Comparison of ENCODE assay signal across 25 mouse cellular contexts in genomic region chr6:84263686-84264085, GRCm38 (mm10).
DNase-seq lines count a peak whose midpoint lies in the region.
"Had no signal": no experiment of that assay in that cellular context is flagged by ENCODE, and none has a peak within 500 bp of the region (broad histone marks: within the 10 kb centered on the region; RNA-seq: fewer than 3 reads in every experiment).

No protein-coding gene starts in this region.

- H3K4me1 ChIP-seq in limb, embryonic 10.5 days = peaks cover 50% of the 10 kb centered on the region
- H3K4me1 ChIP-seq: heart, embryonic 12.5 days; liver, embryonic 13.5 days had no signal

- WGBS in limb, embryonic 10.5 days = 47% methylated on average over 2 of the region's 2 CpGs

- peaks cover 10% of the 10 kb centered on the region; the same call in 1 of the 2 replicates for H3K27me3 ChIP-seq in limb, embryonic 10.5 days (ENCODE audit: low read depth, poor library complexity, severe bottlenecking)
- H3K27me3 ChIP-seq: liver, embryonic 13.5 days; neural tube, embryonic 12.5 days had no signal

- peak overlapping the region; percentile 46 for H3K27ac ChIP-seq in limb, embryonic 10.5 days
- H3K27ac ChIP-seq: gastrocnemius, adult 2 months; heart, adult 2 months; kidney, postnatal 0 days; liver, embryonic 13.5 days; neural tube, embryonic 12.5 days had no signal

- intact Hi-C loops in heart, postnatal 36 days (cut with DNase I) = loop anchor here (5.0 kb wide), 2 partner anchors 54 to 324 kb away; no protein-coding TSS in a partner anchor

- H3K36me3 ChIP-seq in limb, embryonic 10.5 days = no peaks in the 10 kb centered on the region
- H3K36me3 ChIP-seq: G1E; heart, embryonic 12.5 days; liver, embryonic 13.5 days; neural tube, embryonic 12.5 days had no signal

- no peak overlapping the region for H3K4me3 ChIP-seq in limb, embryonic 10.5 days
- H3K4me3 ChIP-seq: gastrocnemius, adult 2 months; heart, adult 2 months; heart, embryonic 12.5 days; liver, embryonic 13.5 days; neural tube, embryonic 12.5 days had no signal

- H3K9me3 ChIP-seq in limb, embryonic 10.5 days (replicated peaks) = no peaks in the 10 kb centered on the region
- H3K9me3 ChIP-seq: G1E; heart, embryonic 12.5 days; liver, embryonic 13.5 days; neural tube, embryonic 12.5 days had no signal

- peak; percentile 61 for DNase-seq in heart, adult 11 months
- DNase-seq in heart, postnatal 36 days = no peak
- peak; percentile 64 for DNase-seq in MN1 (ENCODE audit: low spot score)
- no peak for DNase-seq in limb, embryonic 10.5 days (ENCODE audit: low spot score)
- peak; percentile 5 for DNase-seq in retina, embryonic 14.5 days (ENCODE audit: low spot score)
- DNase-seq in frontal cortex, postnatal 14 days (ENCODE audit: low spot score in 2 of 2) = no peak
- no peak for DNase-seq in spleen, postnatal 14 days (ENCODE audit: low spot score in 2 of 2)
- DNase-seq: adrenal gland, postnatal 25 days; cerebellum, adult 2 months; cerebellum, postnatal 14 days; gastrocnemius, adult 2 months; gastrocnemius, postnatal 36 days; heart, adult 2 months; kidney, adult 18-20 months; kidney, postnatal 4 days; layer of hippocampus, postnatal 36 days; liver, embryonic 13.5 days; lung, adult 18-20 months; right cerebral cortex, postnatal 14 days; thymus, adult 2 months; thymus, postnatal 4 days had no signal

Comparison
In these comparisons a context has a peak if more than half of its experiments do, and no peak if none do; other contexts are left out.
1. DNase-seq: peak in heart, adult 11 months (single experiment), MN1 (single experiment) and retina, embryonic 14.5 days (single experiment); none in heart, postnatal 36 days (0 of 2), limb, embryonic 10.5 days (single experiment), frontal cortex, postnatal 14 days (0 of 2) and spleen, postnatal 14 days (0 of 2).